Mouse (Mus musculus) lung, embryonic 16.5 days (tissue): ENCODE data around the gene Olfr372. TPM values are rescaled to one million over a fixed set of nuclear protein-coding genes. Genes with fewer than 3 reads are reported as not detected.
"Not testable (repeated sequence)": the region's sequence is repeated elsewhere in the genome, so short reads cannot be mapped to it uniquely, and the experiment has no call there.

Experiments
- ATAC-seq: fragments of 200-750 bp; cut with Nextera tagmentation; 2 replicates; pipeline ENCODE4 v1.8.0; 2017; ENCODE audit warnings: low read depth, mild to moderate bottlenecking, moderate library complexity
- H3K27ac ChIP-seq: fragments of 300-500 bp; sonication (generic); 2 replicates; pipeline ENCODE4 v1.5.1; 2014; ENCODE audit warnings: mild to moderate bottlenecking, control low read depth, low read length
- H3K27me3 ChIP-seq: fragments of 300-500 bp; sonication (generic); 2 replicates; pipeline ENCODE4 v1.6.1; 2014; ENCODE audit warnings: low read depth, low read length, mixed read lengths; ENCODE audit not compliant: control insufficient read depth, insufficient read depth
- H3K36me3 ChIP-seq: fragments of 300-500 bp; sonication (generic); 2 replicates; pipeline ENCODE4 v1.6.1; 2014; ENCODE audit warnings: low read length; ENCODE audit not compliant: control insufficient read depth, insufficient read depth
- H3K4me1 ChIP-seq: fragments of 300-500 bp; sonication (generic); replicated peaks from 2 replicates; pipeline ENCODE4 v1.6.1; 2014; ENCODE audit warnings: low read length, mixed read lengths; ENCODE audit not compliant: control insufficient read depth, insufficient read depth
- H3K4me2 ChIP-seq: fragments of 300-500 bp; sonication (generic); 2 replicates; pipeline ENCODE4 v1.6.1; 2014; ENCODE audit warnings: low read depth, low read length, control low read depth
- H3K4me3 ChIP-seq: fragments of 300-500 bp; sonication (generic); 2 replicates; pipeline ENCODE4 v1.5.1; 2014; ENCODE audit warnings: mild to moderate bottlenecking, low read length, control low read depth
- H3K9ac ChIP-seq: fragments of 300-500 bp; sonication (generic); 2 replicates; pipeline ENCODE4 v1.6.1; 2014; ENCODE audit warnings: low read length, control low read depth
- H3K9me3 ChIP-seq: fragments of 300-500 bp; sonication (generic); 2 replicates; pipeline ENCODE4 v1.6.1; 2016; ENCODE audit warnings: low read length; ENCODE audit not compliant: control insufficient read depth
- WGBS: fragments of 180-500 bp; shearing (Covaris S2); extraction: QIAGEN DNeasy Blood & Tissue Kit; methylation state at CpG from one replicate; pipeline ENCODE4 v1.1.7; 2014; 5-methylcytosine and 5-hydroxymethylcytosine counted together
- polyA plus RNA-seq: library from polyadenylated mRNA; unstranded; fragments of >200 nt; fragmentation: Nextera tagmentation; extraction: Ambion mirVana; gene quantifications from 2 replicates; pipeline ENCODE4 v1.2.1, GENCODE M21; 2015

Olfr372 gene
- polyA plus RNA-seq, 1 experiment from 2014 or later, result not detected

GRCm38 (mm10) chr8:72082877-72083276, 41.9 kb downstream of the Olfr372 start, which contains the start of gene Olfr373:
TSS of gene Olfr373 (plus strand) at chr8:72083177.
- ATAC-seq, H3K4me3 ChIP-seq, H3K27me3 ChIP-seq, H3K4me1 ChIP-seq, H3K36me3 ChIP-seq, H3K9me3 ChIP-seq, H3K9ac ChIP-seq, H3K27ac ChIP-seq, H3K4me2 ChIP-seq: not testable (repeated sequence)

- no peak overlapping the region for H3K4me2 ChIP-seq
- no peak overlapping the region for H3K4me3 ChIP-seq
- H3K36me3 ChIP-seq, result no peaks in the 10 kb centered on the region
- no peaks in the 10 kb centered on the region for H3K27me3 ChIP-seq
- 56% methylated on average over 5 of the region's 5 CpGs for WGBS
- no peak overlapping the region for H3K9ac ChIP-seq
- H3K9me3 ChIP-seq, result no peaks in the 10 kb centered on the region
- no peak overlapping the region for H3K27ac ChIP-seq
- no peaks in the 10 kb centered on the region for H3K4me1 ChIP-seq
- ATAC-seq, result no peak
Measured at GRCm38 (mm10) chr8:72084744-72085143, 43.7 kb downstream of the Olfr372 start.

- H3K4me2 ChIP-seq, H3K27me3 ChIP-seq, ATAC-seq, H3K36me3 ChIP-seq, H3K9me3 ChIP-seq, H3K27ac ChIP-seq, H3K9ac ChIP-seq, H3K4me1 ChIP-seq, H3K4me3 ChIP-seq: not testable (repeated sequence)
- WGBS, result 75% methylated on average over 3 of the region's 3 CpGs
Measured at GRCm38 (mm10) chr8:72087611-72088010, 46.6 kb downstream of the Olfr372 start.

GRCm38 (mm10) chr8:72096721-72097120, 55.7 kb downstream of the Olfr372 start:
- not testable (repeated sequence) for H3K4me2 ChIP-seq, H3K4me1 ChIP-seq, H3K27me3 ChIP-seq, H3K36me3 ChIP-seq, ATAC-seq, H3K9me3 ChIP-seq, H3K4me3 ChIP-seq, H3K9ac ChIP-seq, H3K27ac ChIP-seq

GRCm38 (mm10) chr8:72099377-72100103, 58.5 kb downstream of the Olfr372 start:
- H3K9ac ChIP-seq, H3K9me3 ChIP-seq, H3K36me3 ChIP-seq, H3K4me1 ChIP-seq, ATAC-seq, H3K4me2 ChIP-seq, H3K4me3 ChIP-seq, H3K27ac ChIP-seq, H3K27me3 ChIP-seq: not testable (repeated sequence)
- WGBS, result 49% methylated on average over 6 of the region's 7 CpGs

GRCm38 (mm10) chr8:72105165-72105564, 64.1 kb downstream of the Olfr372 start:
- Histone ChIP-seq H3K9ac (no peak overlapping the region), H3K27ac (no peak overlapping the region), H3K4me2 (no peak overlapping the region), H3K4me3 (no peak overlapping the region), H3K27me3 (no peaks in the 10 kb centered on the region), H3K36me3 (no peaks in the 10 kb centered on the region), H3K4me1 (no peaks in the 10 kb centered on the region), H3K9me3 (0 out of 2 replicates have a peak, but pooled peaks cover 4% of the 10 kb centered on the region)
- ATAC-seq, result no peak
- 17% methylated on average over 4 of the region's 4 CpGs for WGBS

GRCm38 (mm10) chr8:72106740-72107139, 65.7 kb downstream of the Olfr372 start, which contains the start of gene Olfr374:
TSS of gene Olfr374 (plus strand) at chr8:72107040.
- 92% methylated on average over 3 of the region's 3 CpGs for WGBS

More at GRCm38 (mm10) chr8:72106740-72107139, 65.7 kb downstream of the Olfr372 start, which contains the start of gene Olfr374:
- Histone ChIP-seq H3K36me3 (no peaks in the 10 kb centered on the region), H3K9ac (no peak within 1 kb of the TSS), H3K4me1 (no peaks in the 10 kb centered on the region), H3K27ac (no peak within 1 kb of the TSS), H3K27me3 (no peaks in the 10 kb centered on the region), H3K4me2 (no peak within 1 kb of the TSS), H3K4me3 (no peak within 1 kb of the TSS), H3K9me3 (0 out of 2 replicates have a peak, but pooled peaks cover 4% of the 10 kb centered on the region)
- ATAC-seq, result no peak

Other genes starting within 250 kb of the Olfr372 start
- 6.2 and 7.2 TPM in 2 replicates for gene Zfp709, start 159.2 kb upstream of the Olfr372 start, polyA plus RNA-seq
- gene Zfp882, start 132.6 kb upstream of the Olfr372 start, polyA plus RNA-seq, result 5.4 and 6.0 TPM in 2 replicates
- gene Zfp617, start 132.6 kb upstream of the Olfr372 start, polyA plus RNA-seq, result 22.0 and 24.6 TPM in 2 replicates
- 22.4 and 24.4 TPM in 2 replicates for gene Zfp961, start 90.2 kb upstream of the Olfr372 start, polyA plus RNA-seq
- gene Cyp4f18, start 31.6 kb upstream of the Olfr372 start, polyA plus RNA-seq, result 3.1 and 3.8 TPM in 2 replicates
- not detected in 2 replicates for gene Olfr373, start 42.0 kb downstream of the Olfr372 start, polyA plus RNA-seq
- gene Olfr374, start 65.8 kb downstream of the Olfr372 start, polyA plus RNA-seq, result not detected in 2 replicates
- 906 and 927 TPM in 2 replicates for gene Tpm4, start 93.8 kb downstream of the Olfr372 start, polyA plus RNA-seq
- 112 and 125 TPM in 2 replicates for gene Rab8a, start 120.0 kb downstream of the Olfr372 start, polyA plus RNA-seq
- gene Hsh2d, start 148.4 kb downstream of the Olfr372 start, polyA plus RNA-seq, result 0.41 and 0.60 TPM in 2 replicates
- gene Cib3, start 171.6 kb downstream of the Olfr372 start, polyA plus RNA-seq, result 0.20 TPM in 1 of 2 replicates, not detected in the other
- not detected in 2 replicates for gene Gm11034, start 172.4 kb downstream of the Olfr372 start, polyA plus RNA-seq
- 76.1 and 78.7 TPM in 2 replicates for gene Fam32a, start 178.5 kb downstream of the Olfr372 start, polyA plus RNA-seq
- 98.3 and 101 TPM in 2 replicates for gene Ap1m1, start 198.8 kb downstream of the Olfr372 start, polyA plus RNA-seq